ENCODE assay signal across 8 mouse cellular contexts in genomic region chr6:72690595-72690994, GRCm38 (mm10).
DNase-seq lines count a peak whose midpoint lies in the region; ATAC-seq and TF ChIP-seq lines count a peak whose summit lies in the region.
"Had no signal": no experiment of that assay in that cellular context is flagged by ENCODE, and none has a peak within 500 bp of the region (broad histone marks: within the 10 kb centered on the region; RNA-seq: fewer than 3 reads in every experiment).

No protein-coding gene starts in this region.

- WGBS in hindbrain, embryonic 10.5 days = 75% methylated on average over 10 of the region's 10 CpGs
- WGBS in hindbrain, embryonic 14.5 days = 62% methylated on average over 10 of the region's 10 CpGs
- 55% methylated on average over 10 of the region's 10 CpGs for WGBS in kidney, adult 2 months

- H3K4me1 ChIP-seq in hindbrain, embryonic 10.5 days (replicated peaks) = peaks cover 55% of the 10 kb centered on the region
- no peaks in the 10 kb centered on the region for H3K4me1 ChIP-seq in hindbrain, embryonic 14.5 days (replicated peaks; ENCODE audit: control insufficient read depth, insufficient read depth, low read length)
- H3K4me1 ChIP-seq in kidney, adult 2 months (ENCODE audit: control insufficient read depth, insufficient read depth, low read length) = peaks cover 10% of the 10 kb centered on the region; the same call in 1 of the 2 replicates

- no peak for ATAC-seq in hindbrain, embryonic 14.5 days (ENCODE audit: low FRiP score)
- no peak for ATAC-seq in frontal cortex, adult (ENCODE audit: low TSS enrichment)

- no peak overlapping the region for H3K4me3 ChIP-seq in hindbrain, embryonic 10.5 days
- no peak overlapping the region for H3K4me3 ChIP-seq in hindbrain, embryonic 14.5 days (replicated peaks; ENCODE audit: low read length)
- no peak overlapping the region for H3K4me3 ChIP-seq in kidney, adult 2 months (ENCODE audit: insufficient read depth, low read depth, low read length)
- H3K4me3 ChIP-seq: hindbrain, embryonic 12.5 days had no signal

- DNase-seq in hindbrain, embryonic 10.5 days (ENCODE audit: low spot score) = no peak
- no peak for DNase-seq in hindbrain, embryonic 14.5 days (ENCODE audit: low spot score)
- peak; percentile 33 for DNase-seq in WW6 (ENCODE audit: low read depth, low spot score)
- DNase-seq in kidney, adult 2 months = peak; percentile 78
- DNase-seq in lung, postnatal 10 days = peak; percentile 74
- no peak for DNase-seq in spleen, adult 18-20 months

- TF ChIP-seq POLR2A in kidney, adult 2 months (IDR thresholded peaks at IDR 0.05; ENCODE audit: low read depth, low read length) = no peak

- no peaks in the 10 kb centered on the region; the same call in 1 of the 2 replicates for H3K27me3 ChIP-seq in hindbrain, embryonic 10.5 days (ENCODE audit: insufficient read depth, poor library complexity, severe bottlenecking)
- H3K27me3 ChIP-seq in hindbrain, embryonic 14.5 days (ENCODE audit: control insufficient read depth, insufficient read depth, low read length) = no peaks in the 10 kb centered on the region
- no peaks in the 10 kb centered on the region for H3K27me3 ChIP-seq in kidney, adult 2 months (replicated peaks; ENCODE audit: control insufficient read depth, insufficient read depth, low read length)
- H3K27me3 ChIP-seq: hindbrain, embryonic 12.5 days had no signal

- H3K9me3 ChIP-seq in hindbrain, embryonic 10.5 days = no peaks in the 10 kb centered on the region
- H3K9me3 ChIP-seq in hindbrain, embryonic 14.5 days (ENCODE audit: control insufficient read depth, low read length) = no peaks in the 10 kb centered on the region
- H3K9me3 ChIP-seq: hindbrain, embryonic 12.5 days had no signal

- no peak overlapping the region for H3K4me2 ChIP-seq in hindbrain, embryonic 14.5 days (replicated peaks)
- H3K4me2 ChIP-seq: hindbrain, embryonic 12.5 days had no signal

- H3K9ac ChIP-seq in hindbrain, embryonic 14.5 days = no peak overlapping the region
- H3K9ac ChIP-seq: hindbrain, embryonic 12.5 days had no signal

- no peaks in the 10 kb centered on the region for H3K36me3 ChIP-seq in hindbrain, embryonic 10.5 days
- no peaks in the 10 kb centered on the region for H3K36me3 ChIP-seq in hindbrain, embryonic 14.5 days (replicated peaks; ENCODE audit: control insufficient read depth, insufficient read depth)
- H3K36me3 ChIP-seq in kidney, adult 2 months (ENCODE audit: control insufficient read depth, insufficient read depth, low read length) = no peaks in the 10 kb centered on the region
- H3K36me3 ChIP-seq: hindbrain, embryonic 12.5 days had no signal

- 0 out of 2 replicates have a peak overlapping the region, but pooled peaks have one; percentile 53 for H3K27ac ChIP-seq in hindbrain, embryonic 10.5 days
- H3K27ac ChIP-seq in hindbrain, embryonic 14.5 days = no peak overlapping the region
- H3K27ac ChIP-seq in kidney, adult 2 months (ENCODE audit: insufficient read depth, low read depth, low read length) = peak overlapping the region; percentile 36; the same call in 1 of the 2 replicates
- H3K27ac ChIP-seq: hindbrain, embryonic 12.5 days had no signal

- TF ChIP-seq CTCF in kidney, adult 2 months (conservative IDR thresholded peaks at IDR 0.05; ENCODE audit: insufficient read depth, insufficient read length, low read depth, low read length) = no peak

Comparison
In these comparisons a context has a peak if more than half of its experiments do, and no peak if none do; other contexts are left out.
1. DNase-seq: peak in WW6 (single experiment), kidney, adult 2 months (single experiment) and lung, postnatal 10 days (single experiment); none in hindbrain, embryonic 10.5 days (single experiment), hindbrain, embryonic 14.5 days (single experiment) and spleen, adult 18-20 months (0 of 2).